Mouse (Mus musculus): ENCODE measurements around the gene Kcnab1.
A peak's percentile ranks its signal among the peaks of the same experiment; 100 is the strongest.

The Kcnab1 gene

GRCm38 (mm10) chr3:65317876-65318537 lies 208.8 kb downstream of the Kcnab1 start:
- peak; percentile 63 for DNase-seq (ENCODE audit: low read depth)

GRCm38 (mm10) chr3:65319248-65320008 lies 210.2 kb downstream of the Kcnab1 start:
- peak; percentile 28 for DNase-seq (ENCODE audit: low read depth)

- DNase-seq (ENCODE audit: low read depth) = no peak
Measured at GRCm38 (mm10) chr3:65320990-65321389, 211.8 kb downstream of the Kcnab1 start.

- no peak for DNase-seq (ENCODE audit: low read depth)
Measured at GRCm38 (mm10) chr3:65321981-65322779, 213.0 kb downstream of the Kcnab1 start.

GRCm38 (mm10) chr3:65325254-65325653 lies 216.1 kb downstream of the Kcnab1 start:
- no peak for DNase-seq (ENCODE audit: low read depth)

- DNase-seq (ENCODE audit: low read depth) = no peak
Measured at GRCm38 (mm10) chr3:65328814-65329213, 219.6 kb downstream of the Kcnab1 start.

- DNase-seq (ENCODE audit: low read depth) = no peak
Measured at GRCm38 (mm10) chr3:65337835-65338464, 228.8 kb downstream of the Kcnab1 start.

- DNase-seq (ENCODE audit: low read depth) = no peak
Measured at GRCm38 (mm10) chr3:65340173-65340951, 231.2 kb downstream of the Kcnab1 start.

- DNase-seq (ENCODE audit: low read depth) = no peak
Measured at GRCm38 (mm10) chr3:65346176-65346575, 237.0 kb downstream of the Kcnab1 start.

- peak; percentile 52 for DNase-seq (ENCODE audit: low read depth)
Measured at GRCm38 (mm10) chr3:65352278-65353127, 243.3 kb downstream of the Kcnab1 start.

- DNase-seq (ENCODE audit: low read depth) = no peak
Measured at GRCm38 (mm10) chr3:65353263-65354037, 244.3 kb downstream of the Kcnab1 start.

GRCm38 (mm10) chr3:65355479-65355878 lies 246.3 kb downstream of the Kcnab1 start:
- no peak for DNase-seq (ENCODE audit: low read depth)

- no peak for DNase-seq (ENCODE audit: low read depth)
Measured at GRCm38 (mm10) chr3:65358275-65358674, 249.1 kb downstream of the Kcnab1 start.

- no peak for DNase-seq (ENCODE audit: low read depth)
Measured at GRCm38 (mm10) chr3:65358841-65359240, 249.7 kb downstream of the Kcnab1 start.

GRCm38 (mm10) chr3:65360163-65360969 lies 251.2 kb downstream of the Kcnab1 start:
- DNase-seq (ENCODE audit: low read depth) = no peak

- no peak for DNase-seq (ENCODE audit: low read depth)
Measured at GRCm38 (mm10) chr3:65363438-65363837, 254.3 kb downstream of the Kcnab1 start.

- DNase-seq (ENCODE audit: low read depth) = no peak
Measured at GRCm38 (mm10) chr3:65365184-65365583, 256.0 kb downstream of the Kcnab1 start.

GRCm38 (mm10) chr3:65365921-65366710 lies 256.9 kb downstream of the Kcnab1 start:
- no peak for DNase-seq (ENCODE audit: low read depth)
